Mouse (Mus musculus): ENCODE results near the gene Gm1113. TPM values are rescaled to one million over a fixed set of nuclear protein-coding genes. Genes with fewer than 3 reads are reported as not detected.

Gm1113 gene
- total and polyA plus RNA-seq, 2 experiments, result not detected

GRCm38 (mm10) chr9:35516182-35516581 is 1.9 kb downstream of the Gm1113 start:
- Histone ChIP-seq H3K4me3 (ENCODE audit: insufficient read depth, low read depth, low read length) (no peak overlapping the region), H3K9ac (ENCODE audit: low read depth, low read length) (no peak overlapping the region), H3K79me2 (ENCODE audit: control insufficient read depth, insufficient read depth, low read length) (no peaks in the 10 kb centered on the region), H3K4me1 (ENCODE audit: control insufficient read depth, insufficient read depth, low read length) (no peaks in the 10 kb centered on the region), H3K27me3 (ENCODE audit: control insufficient read depth, insufficient read depth, low read length) (no peaks in the 10 kb centered on the region), H3K27ac (replicated peaks; ENCODE audit: insufficient read depth, low read depth, low read length) (no peak overlapping the region), H3K36me3 (ENCODE audit: control insufficient read depth, insufficient read depth, low read length) (no peaks in the 10 kb centered on the region)
- TF ChIP-seq CTCF (IDR thresholded peaks at IDR 0.05; ENCODE audit: low read depth, low read length), result no peak
- TF ChIP-seq POLR2A (IDR thresholded peaks at IDR 0.05; ENCODE audit: extremely low read depth, insufficient read depth, low read length), result no peak
- no peak for DNase-seq (ENCODE audit: extremely low read depth, low read depth, low spot score)
- 74% methylated on average over 5 of the region's 5 CpGs for WGBS

DNA sequence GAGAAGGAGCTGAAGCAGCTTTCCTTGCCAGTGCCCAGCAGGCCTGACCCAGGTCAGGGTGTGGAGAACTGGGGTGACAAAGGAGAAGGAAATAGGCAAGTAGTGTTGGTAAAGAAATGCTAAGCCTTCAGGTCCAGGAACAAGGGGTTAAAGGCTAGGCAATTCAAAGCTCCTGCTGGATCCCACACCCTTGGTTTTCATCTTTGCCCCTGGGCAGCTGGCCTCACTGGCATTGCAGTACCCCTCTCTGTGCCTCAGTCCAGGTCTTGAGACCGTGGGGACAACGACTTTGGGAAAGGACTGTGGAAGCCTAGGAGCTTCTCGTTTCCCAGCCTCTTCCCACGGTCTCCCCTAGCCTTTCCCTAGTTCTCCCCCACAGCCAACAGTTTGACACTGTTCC is 4.2 kb downstream of the Gm1113 start:
- Histone ChIP-seq H3K4me1 (ENCODE audit: control insufficient read depth, insufficient read depth, low read length) (no peaks in the 10 kb centered on the region), H3K27ac (replicated peaks; ENCODE audit: insufficient read depth, low read depth, low read length) (no peak overlapping the region), H3K27me3 (ENCODE audit: control insufficient read depth, insufficient read depth, low read length) (no peaks in the 10 kb centered on the region), H3K4me3 (ENCODE audit: insufficient read depth, low read depth, low read length) (no peak overlapping the region), H3K79me2 (ENCODE audit: control insufficient read depth, insufficient read depth, low read length) (no peaks in the 10 kb centered on the region), H3K9ac (ENCODE audit: low read depth, low read length) (no peak overlapping the region), H3K36me3 (ENCODE audit: control insufficient read depth, insufficient read depth, low read length) (no peaks in the 10 kb centered on the region)
- 70% methylated on average over 4 of the region's 4 CpGs for WGBS
- TF ChIP-seq CTCF (IDR thresholded peaks at IDR 0.05; ENCODE audit: low read depth, low read length) (no peak), POLR2A (IDR thresholded peaks at IDR 0.05; ENCODE audit: extremely low read depth, insufficient read depth, low read length) (no peak)
- DNase-seq (ENCODE audit: extremely low read depth, low read depth, low spot score), result no peak

DNA sequence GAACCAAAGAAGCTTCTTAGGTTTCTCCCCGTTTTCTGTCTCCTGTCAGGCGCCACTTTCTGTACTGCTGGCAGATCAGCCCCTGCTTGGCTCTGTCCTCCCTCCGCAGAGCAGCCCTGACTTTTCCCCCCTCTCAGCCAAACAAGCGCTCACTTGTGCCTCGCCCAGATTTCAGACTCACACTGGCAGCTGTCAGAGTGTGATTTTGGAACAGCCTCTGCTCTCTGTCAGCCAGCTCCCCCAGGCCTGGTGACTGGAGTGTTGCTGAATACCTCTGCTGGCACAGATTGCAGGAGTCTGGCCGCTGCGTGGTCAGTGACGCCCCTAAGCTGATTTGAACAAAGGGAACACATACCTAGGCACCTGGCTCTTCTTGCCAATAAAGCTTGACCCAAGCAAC is 9.8 kb downstream of the Gm1113 start:
- H3K79me2 ChIP-seq (ENCODE audit: control insufficient read depth, insufficient read depth, low read length), result no peaks in the 10 kb centered on the region
- WGBS, result 71% methylated on average over 8 of the region's 8 CpGs
- DNase-seq (ENCODE audit: extremely low read depth, low read depth, low spot score), result no peak
- H3K36me3 ChIP-seq (ENCODE audit: control insufficient read depth, insufficient read depth, low read length), result no peaks in the 10 kb centered on the region
- H3K4me3 ChIP-seq (ENCODE audit: insufficient read depth, low read depth, low read length), result no peak overlapping the region
- H3K4me1 ChIP-seq (ENCODE audit: control insufficient read depth, insufficient read depth, low read length), result no peaks in the 10 kb centered on the region
- H3K27ac ChIP-seq (replicated peaks; ENCODE audit: insufficient read depth, low read depth, low read length), result no peak overlapping the region
- TF ChIP-seq CTCF (IDR thresholded peaks at IDR 0.05; ENCODE audit: low read depth, low read length) (no peak), POLR2A (IDR thresholded peaks at IDR 0.05; ENCODE audit: extremely low read depth, insufficient read depth, low read length) (no peak)
- no peak overlapping the region for H3K9ac ChIP-seq (ENCODE audit: low read depth, low read length)
- no peaks in the 10 kb centered on the region for H3K27me3 ChIP-seq (ENCODE audit: control insufficient read depth, insufficient read depth, low read length)

DNA sequence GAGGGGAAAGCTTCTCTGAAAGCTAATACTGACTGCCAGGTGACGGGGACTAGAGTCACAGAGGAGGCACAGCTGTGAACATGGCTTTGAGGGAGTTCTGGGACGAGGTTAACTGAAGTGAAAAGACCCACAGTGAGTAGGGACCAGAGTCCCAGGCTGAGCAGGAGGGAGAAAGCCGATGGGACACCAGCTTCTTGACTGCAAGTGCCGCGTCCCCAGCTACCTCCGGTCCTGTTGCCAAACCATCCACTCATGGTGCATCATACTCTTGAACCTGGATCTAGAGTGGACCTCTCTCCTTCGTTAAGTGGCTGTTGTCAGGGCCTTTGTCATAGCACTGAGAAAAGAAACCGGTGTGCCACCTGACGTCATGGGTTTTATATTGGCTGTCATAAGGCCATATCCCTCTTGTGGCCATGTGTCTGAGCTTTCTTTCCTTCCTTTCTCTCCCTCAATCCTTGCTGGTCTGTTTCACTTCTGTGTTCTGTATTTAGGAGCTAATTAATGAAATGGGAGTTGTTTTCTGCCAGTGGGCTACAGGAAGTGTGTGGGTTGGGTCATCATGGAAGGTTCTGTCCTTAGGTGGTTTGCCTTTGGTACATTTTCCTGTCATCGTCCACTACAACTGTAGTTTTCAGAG is 15.6 kb downstream of the Gm1113 start:
- Histone ChIP-seq H3K4me3 (ENCODE audit: insufficient read depth, low read depth, low read length) (no peak overlapping the region), H3K79me2 (ENCODE audit: control insufficient read depth, insufficient read depth, low read length) (no peaks in the 10 kb centered on the region), H3K36me3 (ENCODE audit: control insufficient read depth, insufficient read depth, low read length) (no peaks in the 10 kb centered on the region), H3K27me3 (ENCODE audit: control insufficient read depth, insufficient read depth, low read length) (no peaks in the 10 kb centered on the region), H3K9ac (ENCODE audit: low read depth, low read length) (no peak overlapping the region), H3K4me1 (ENCODE audit: control insufficient read depth, insufficient read depth, low read length) (no peaks in the 10 kb centered on the region), H3K27ac (replicated peaks; ENCODE audit: insufficient read depth, low read depth, low read length) (no peak overlapping the region)
- no peak for DNase-seq (ENCODE audit: extremely low read depth, low read depth, low spot score)
- no peak for TF ChIP-seq POLR2A (IDR thresholded peaks at IDR 0.05; ENCODE audit: extremely low read depth, insufficient read depth, low read length)
- no peak for TF ChIP-seq CTCF (IDR thresholded peaks at IDR 0.05; ENCODE audit: low read depth, low read length)
- WGBS, result 90% methylated on average over 10 of the region's 10 CpGs

- Histone ChIP-seq H3K4me3 (ENCODE audit: insufficient read depth, low read depth, low read length) (no peak overlapping the region), H3K36me3 (ENCODE audit: control insufficient read depth, insufficient read depth, low read length) (no peaks in the 10 kb centered on the region), H3K79me2 (ENCODE audit: control insufficient read depth, insufficient read depth, low read length) (no peaks in the 10 kb centered on the region), H3K4me1 (ENCODE audit: control insufficient read depth, insufficient read depth, low read length) (no peaks in the 10 kb centered on the region), H3K9ac (ENCODE audit: low read depth, low read length) (no peak overlapping the region), H3K27me3 (ENCODE audit: control insufficient read depth, insufficient read depth, low read length) (no peaks in the 10 kb centered on the region), H3K27ac (replicated peaks; ENCODE audit: insufficient read depth, low read depth, low read length) (no peak overlapping the region)
- no peak for TF ChIP-seq CTCF (IDR thresholded peaks at IDR 0.05; ENCODE audit: low read depth, low read length)
- no peak for TF ChIP-seq POLR2A (IDR thresholded peaks at IDR 0.05; ENCODE audit: extremely low read depth, insufficient read depth, low read length)
- 90% methylated on average over 6 of the region's 6 CpGs for WGBS
- no peak for DNase-seq (ENCODE audit: extremely low read depth, low read depth, low spot score)
Observed at GRCm38 (mm10) chr9:35499946-35500345, 18.1 kb downstream of the Gm1113 start.

DNA sequence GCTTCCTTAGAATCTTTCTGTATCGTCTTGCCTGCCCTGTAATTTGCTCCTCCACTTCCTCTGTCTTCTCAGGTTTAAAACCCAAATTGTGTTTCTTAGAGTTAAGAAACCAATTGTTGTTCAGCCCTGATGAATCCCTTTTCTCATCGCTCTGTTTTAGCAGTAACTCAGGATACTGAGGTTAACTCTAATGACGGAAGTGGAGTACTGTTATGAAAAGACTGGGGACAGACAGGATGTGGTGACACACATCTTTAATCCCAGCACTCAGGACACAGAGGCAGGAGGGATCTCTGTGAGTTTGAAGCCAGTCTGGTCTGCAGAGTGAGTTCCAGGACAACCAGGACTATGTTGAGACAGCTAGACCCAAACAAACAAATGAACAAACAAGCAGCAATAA is 22.6 kb downstream of the Gm1113 start:
- no peaks in the 10 kb centered on the region for H3K79me2 ChIP-seq (ENCODE audit: control insufficient read depth, insufficient read depth, low read length)
- WGBS, result 75% methylated on average over 3 of the region's 3 CpGs
- H3K4me1 ChIP-seq (ENCODE audit: control insufficient read depth, insufficient read depth, low read length), result no peaks in the 10 kb centered on the region
- no peaks in the 10 kb centered on the region for H3K36me3 ChIP-seq (ENCODE audit: control insufficient read depth, insufficient read depth, low read length)
- no peak overlapping the region for H3K9ac ChIP-seq (ENCODE audit: low read depth, low read length)
- H3K4me3 ChIP-seq (ENCODE audit: insufficient read depth, low read depth, low read length), result no peak overlapping the region
- TF ChIP-seq CTCF (IDR thresholded peaks at IDR 0.05; ENCODE audit: low read depth, low read length) (no peak), POLR2A (IDR thresholded peaks at IDR 0.05; ENCODE audit: extremely low read depth, insufficient read depth, low read length) (no peak)
- no peak overlapping the region for H3K27ac ChIP-seq (replicated peaks; ENCODE audit: insufficient read depth, low read depth, low read length)
- no peaks in the 10 kb centered on the region for H3K27me3 ChIP-seq (ENCODE audit: control insufficient read depth, insufficient read depth, low read length)
- DNase-seq (ENCODE audit: extremely low read depth, low read depth, low spot score), result no peak
